Comparison of ENCODE assay signal across 17 mouse cellular contexts in the genomic region with DNA sequence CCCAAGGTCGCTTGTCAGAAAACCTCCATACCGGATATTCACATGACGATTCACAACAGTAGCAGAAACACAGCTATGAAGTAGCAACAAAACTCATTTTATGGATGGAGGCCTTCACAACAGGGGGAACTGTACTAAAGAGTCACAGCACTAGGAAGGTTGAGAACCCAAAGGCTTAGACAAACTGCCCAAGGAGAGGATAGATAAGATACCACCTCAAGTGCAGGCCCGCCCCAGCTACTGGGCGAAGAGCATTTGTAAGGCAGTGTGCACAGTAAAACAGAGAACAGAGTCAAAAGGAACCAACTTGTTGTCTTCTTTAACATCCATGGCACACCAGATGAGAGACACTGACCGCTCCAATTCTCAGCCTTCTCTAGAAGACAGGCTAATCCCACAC. TPM values are rescaled to one million over a fixed set of nuclear protein-coding genes. Genes with fewer than 3 reads are reported as not detected.
DNase-seq lines count a peak whose midpoint lies in the region; ATAC-seq and TF ChIP-seq lines count a peak whose summit lies in the region.
"Had no signal": no experiment of that assay in that cellular context is flagged by ENCODE, and none has a peak within 500 bp of the region (broad histone marks: within the 10 kb centered on the region; RNA-seq: fewer than 3 reads in every experiment).

No protein-coding gene starts in this region.

- H3K27me3 ChIP-seq in kidney, embryonic 15.5 days = no peaks in the 10 kb centered on the region
- H3K27me3 ChIP-seq in liver, embryonic 14.5 days (ENCODE audit: control insufficient read depth, insufficient read depth, low read length) = no peaks in the 10 kb centered on the region
- no peaks in the 10 kb centered on the region for H3K27me3 ChIP-seq in midbrain, postnatal 0 days (ENCODE audit: insufficient read depth, low read length)
- H3K27me3 ChIP-seq: hindbrain, embryonic 15.5 days had no signal

- TF ChIP-seq CTCF in liver, embryonic 14.5 days (IDR thresholded peaks at IDR 0.05; ENCODE audit: low read depth) = no peak
- no peak for TF ChIP-seq CTCF in midbrain, postnatal 0 days (IDR thresholded peaks at IDR 0.05)

- no peak overlapping the region for H3K4me3 ChIP-seq in kidney, embryonic 15.5 days (replicated peaks)
- no peak overlapping the region; a peak in 1 of 4 replicates for H3K4me3 ChIP-seq in liver, embryonic 14.5 days (ENCODE audit: insufficient read depth in 1 of 2, low read depth in 2 of 2, low read length in 2 of 2)
- H3K4me3 ChIP-seq in midbrain, postnatal 0 days (ENCODE audit: low read depth, low read length) = no peak overlapping the region
- H3K4me3 ChIP-seq: heart, adult 2 months; hindbrain, embryonic 15.5 days had no signal

- ATAC-seq in kidney, embryonic 15.5 days (replicated peaks; ENCODE audit: low FRiP score) = no peak
- peak; percentile 10; the same call in 1 of the 2 replicates for ATAC-seq in liver, embryonic 14.5 days (ENCODE audit: insufficient read depth)
- no peak for ATAC-seq in midbrain, postnatal 0 days (ENCODE audit: low FRiP score)
- ATAC-seq: forebrain, embryonic 14.5 days had no signal

- H3K36me3 ChIP-seq in kidney, embryonic 15.5 days = peaks cover 20% of the 10 kb centered on the region
- H3K36me3 ChIP-seq in liver, embryonic 14.5 days (replicated peaks; ENCODE audit: control insufficient read depth, insufficient read depth, low read depth) = peaks cover 7% of the 10 kb centered on the region; the same call in 1 of the 2 replicates
- peaks cover 4% of the 10 kb centered on the region; the same call in 1 of the 2 replicates for H3K36me3 ChIP-seq in midbrain, postnatal 0 days (ENCODE audit: insufficient read depth, low read length)

- peak; percentile 35; the same call in 1 of the 2 replicates for TF ChIP-seq EP300 in liver, embryonic 14.5 days (IDR thresholded peaks at IDR 0.05; ENCODE audit: low read depth)

- H3K27ac ChIP-seq in kidney, embryonic 15.5 days = no peak overlapping the region
- peak overlapping the region; percentile 59 for H3K27ac ChIP-seq in liver, embryonic 14.5 days
- H3K27ac ChIP-seq in midbrain, postnatal 0 days (ENCODE audit: low read depth, low read length) = no peak overlapping the region
- H3K27ac ChIP-seq: heart, adult 2 months; hindbrain, embryonic 15.5 days had no signal

- peak; percentile 13 for DNase-seq in cerebellum, adult 9-10 months
- DNase-seq in cerebellum, adult 18-20 months = no peak
- DNase-seq in kidney, postnatal 4 days = no peak
- peak; percentile 56 for DNase-seq in c-Kit-positive CD71-positive TER-119-positive erythroid progenitor cells, embryonic 14.5 days (ENCODE audit: low spot score)
- peak in 2 of 3 experiments; percentile 41 to 42 for DNase-seq in liver, embryonic 14.5 days (ENCODE audit: low read depth in 3 of 3, low spot score in 3 of 3)
- DNase-seq in midbrain, postnatal 0 days (ENCODE audit: low spot score) = no peak
- DNase-seq in urinary bladder, adult 18-20 months (ENCODE audit: low spot score in 2 of 2) = no peak
- DNase-seq: adrenal gland, adult 2 months; cerebellum, postnatal 10 days; heart, adult 2 months; kidney, adult 9 months; layer of hippocampus, adult 9-11 months; midbrain, embryonic 14.5 days; thymus, postnatal 25 days had no signal

- 84% methylated on average over 6 of the region's 6 CpGs for WGBS in kidney, embryonic 15.5 days
- WGBS in liver, embryonic 14.5 days (ENCODE audit: insufficient replicate concordance) = 42% methylated on average over 6 of the region's 6 CpGs
- whole genome bisulfite sequencing in midbrain, postnatal 0 days = 87% methylated on average over 6 of the region's 6 CpGs

- H3K9ac ChIP-seq in kidney, embryonic 15.5 days = no peak overlapping the region
- peak overlapping the region; percentile 33 for H3K9ac ChIP-seq in liver, embryonic 14.5 days (replicated peaks)
- H3K9ac ChIP-seq in midbrain, postnatal 0 days (replicated peaks; ENCODE audit: low read length, poor library complexity, severe bottlenecking) = no peak overlapping the region
- H3K9ac ChIP-seq: hindbrain, embryonic 15.5 days had no signal

- H3K4me1 ChIP-seq in kidney, embryonic 15.5 days = peaks cover 43% of the 10 kb centered on the region
- H3K4me1 ChIP-seq in liver, embryonic 14.5 days (replicated peaks; ENCODE audit: control insufficient read depth in 2 of 2, insufficient read depth in 2 of 2, low read length in 1 of 2) = peaks cover 26 to 41% of the 10 kb centered on the region in 2 experiments
- peaks cover 16% of the 10 kb centered on the region for H3K4me1 ChIP-seq in midbrain, postnatal 0 days (ENCODE audit: insufficient read depth, low read length)

- no peaks in the 10 kb centered on the region for H3K9me3 ChIP-seq in kidney, embryonic 15.5 days (replicated peaks)
- H3K9me3 ChIP-seq in liver, embryonic 14.5 days (ENCODE audit: control insufficient read depth, low read length) = no peaks in the 10 kb centered on the region
- no peaks in the 10 kb centered on the region for H3K9me3 ChIP-seq in midbrain, postnatal 0 days (ENCODE audit: low read length)
- H3K9me3 ChIP-seq: hindbrain, embryonic 15.5 days had no signal

- H3K4me2 ChIP-seq in kidney, embryonic 15.5 days = peak overlapping the region; percentile 73; the same call in 1 of the 2 replicates
- peak overlapping the region; percentile 79 for H3K4me2 ChIP-seq in liver, embryonic 14.5 days (ENCODE audit: low read depth)
- H3K4me2 ChIP-seq in midbrain, postnatal 0 days (ENCODE audit: low read depth, low read length, poor library complexity, severe bottlenecking) = no peak overlapping the region

RNA-seq across cellular contexts. Expression of gene Rab22a, which starts 1.8 kb away (rescaled TPM):
- polyA plus RNA-seq in kidney, embryonic 15.5 days (2015; fragmentation: Nextera tagmentation; extraction: Ambion mirVana) = 35.3 and 36.3 TPM in 2 replicates
- 2.7 and 3.7 TPM in 2 replicates for polyA plus RNA-seq in liver, embryonic 14.5 days (2012; rRNA removed)
- 13.2 and 15.6 TPM in 2 replicates for polyA plus RNA-seq in liver, embryonic 14.5 days (2014; fragmentation: Nextera tagmentation; extraction: Ambion mirVana)
- total RNA-seq in midbrain, postnatal 0 days (2014; rRNA removed) = 22.4 and 23.7 TPM in 2 replicates
- polyA plus RNA-seq in midbrain, postnatal 0 days (2015; fragmentation: Nextera tagmentation; extraction: Ambion mirVana) = 31.2 and 34.7 TPM in 2 replicates

Comparison
In these comparisons a context has a peak if more than half of its experiments do, and no peak if none do; other contexts are left out.
1. DNase-seq: peak in cerebellum, adult 9-10 months (single experiment), c-Kit-positive CD71-positive TER-119-positive erythroid progenitor cells, embryonic 14.5 days (single experiment) and liver, embryonic 14.5 days (2 of 3); none in cerebellum, adult 18-20 months (0 of 2), kidney, postnatal 4 days (0 of 2), midbrain, postnatal 0 days (single experiment) and urinary bladder, adult 18-20 months (0 of 2).